Mouse (Mus musculus) MEL (cell line): ENCODE measurements around the gene Ccr2. TPM values are rescaled to one million over a fixed set of nuclear protein-coding genes. Genes with fewer than 3 reads are reported as not detected.

ENCODE experiments used
- DNase-seq: peaks from one replicate; pipeline ENCODE4 v3.0.0; 2011; ENCODE audit warnings: low read depth, low spot score
- H3K27ac ChIP-seq: 2 replicates; pipeline ENCODE4 v1.5.1; 2012; ENCODE audit warnings: low read depth, mild to moderate bottlenecking, control low read depth, low read length, moderate library complexity; ENCODE audit not compliant: control insufficient read depth
- H3K27me3 ChIP-seq, 2 experiments: fragments of 150-350 bp in 1 of 2; sonication (generic) in 1 of 2; 2 replicates each; pipeline ENCODE4 v1.6.1; 2012; ENCODE audit warnings: low read length in 2 of 2, mild to moderate bottlenecking in 2 of 2, improper control_type of control experiment in 1 of 2, moderate library complexity in 1 of 2; ENCODE audit not compliant: insufficient read depth in 2 of 2, control insufficient read depth in 1 of 2
- H3K36me3 ChIP-seq, 2 experiments: 2 replicates each; pipeline ENCODE4 v1.6.1; 2012 to 2014; ENCODE audit warnings: low read length in 2 of 2, improper control_type of control experiment in 1 of 2, inconsistent platforms in 1 of 2, mild to moderate bottlenecking in 1 of 2; ENCODE audit not compliant: insufficient read depth in 2 of 2, control insufficient read depth in 1 of 2
- H3K4me1 ChIP-seq, 2 experiments: fragments of 150-350 bp in 1 of 2; sonication (generic) in 1 of 2; 2 replicates each; pipeline ENCODE4 v1.6.1; 2012; ENCODE audit warnings: low read length in 2 of 2, improper control_type of control experiment in 1 of 2, mild to moderate bottlenecking in 1 of 2; ENCODE audit not compliant: insufficient read depth in 2 of 2, control insufficient read depth in 1 of 2
- H3K4me3 ChIP-seq, 2 experiments: fragments of 150-350 bp in 1 of 2; sonication (generic) in 1 of 2; 2 replicates each; pipeline ENCODE4 v1.5.1; 2012; ENCODE audit warnings: low read depth in 2 of 2, low read length in 2 of 2, mild to moderate bottlenecking in 2 of 2, moderate library complexity in 2 of 2, control low read depth in 1 of 2, improper control_type of control experiment in 1 of 2; ENCODE audit not compliant: control insufficient read depth in 1 of 2, insufficient read depth in 1 of 2
- H3K79me2 ChIP-seq: 2 replicates; pipeline ENCODE4 v1.6.1; 2012; ENCODE audit warnings: mild to moderate bottlenecking, low read length, moderate library complexity; ENCODE audit not compliant: control insufficient read depth, poor library complexity, insufficient read depth
- H3K9ac ChIP-seq: 2 replicates; pipeline ENCODE4 v1.6.1; 2012; ENCODE audit warnings: low read depth, mild to moderate bottlenecking, control low read depth, low read length, moderate library complexity; ENCODE audit not compliant: control insufficient read depth, poor library complexity, severe bottlenecking
- H3K9me3 ChIP-seq: fragments of 150-350 bp; sonication (generic); replicated peaks from 2 replicates; pipeline ENCODE4 v1.6.1; 2012; ENCODE audit warnings: mild to moderate bottlenecking, low read length, improper control_type of control experiment, moderate library complexity; ENCODE audit not compliant: insufficient read depth
- CTCF ChIP-seq, 3 experiments: IDR thresholded peaks in 2 of 3; conservative IDR thresholded peaks in 1 of 3; 2 replicates each; pipeline ENCODE4 v1.5.1; 2011 to 2012; ENCODE audit warnings: low read length in 3 of 3, low read depth in 2 of 3, mild to moderate bottlenecking in 2 of 3, improper control_type of control experiment in 1 of 3, inconsistent platforms in 1 of 3, mixed read lengths in 1 of 3, moderate library complexity in 1 of 3; ENCODE audit not compliant: control insufficient read depth in 1 of 3, insufficient read depth in 1 of 3, poor library complexity in 1 of 3, severe bottlenecking in 1 of 3
- EP300 ChIP-seq, 2 experiments: IDR thresholded peaks; 2 replicates each; pipeline ENCODE4 v1.6.1; 2011; ENCODE audit warnings: improper control_type of control experiment in 2 of 2, low read length in 2 of 2, low read depth in 1 of 2, mild to moderate bottlenecking in 1 of 2
- JUND ChIP-seq: IDR thresholded peaks from 2 replicates; pipeline ENCODE4 v1.6.1; 2011; ENCODE audit warnings: low read depth, mild to moderate bottlenecking, improper control_type of control experiment, low read length
- KAT2A ChIP-seq: conservative IDR thresholded peaks from 2 replicates; pipeline ENCODE4 v1.6.1; 2012; ENCODE audit warnings: low read depth, low read length, improper control_type of control experiment, inconsistent platforms
- MAFK ChIP-seq: IDR thresholded peaks from 2 replicates; pipeline ENCODE4 v1.6.1; 2011; ENCODE audit warnings: low read depth, mild to moderate bottlenecking, low read length, improper control_type of control experiment, borderline replicate concordance
- MAX ChIP-seq: IDR thresholded peaks from 2 replicates; pipeline ENCODE4 v1.6.1; 2011; ENCODE audit warnings: low read length, improper control_type of control experiment
- MXI1 ChIP-seq: IDR thresholded peaks from 2 replicates; pipeline ENCODE4 v1.6.1; 2011; ENCODE audit warnings: mild to moderate bottlenecking, low read depth, low read length, improper control_type of control experiment
- MYB ChIP-seq: IDR thresholded peaks from 2 replicates; pipeline ENCODE4 v1.6.1; 2011; ENCODE audit warnings: mild to moderate bottlenecking, low read depth, low read length, improper control_type of control experiment
- MYC ChIP-seq: IDR thresholded peaks from 2 replicates; pipeline ENCODE4 v1.6.1; 2011; ENCODE audit warnings: low read depth, mild to moderate bottlenecking, low read length, improper control_type of control experiment, moderate library complexity
- NELFE ChIP-seq: IDR thresholded peaks from 2 replicates; pipeline ENCODE4 v1.6.1; 2011; ENCODE audit warnings: low read depth, low read length, improper control_type of control experiment
- POLR2AphosphoS2 ChIP-seq: IDR thresholded peaks from 2 replicates; pipeline ENCODE4 v1.6.1; 2011; ENCODE audit warnings: low read length, improper control_type of control experiment
- SIN3A ChIP-seq: IDR thresholded peaks from 2 replicates; pipeline ENCODE4 v1.6.1; 2012; ENCODE audit warnings: low read length, improper control_type of control experiment, inconsistent platforms
- TCF12 ChIP-seq: IDR thresholded peaks from 2 replicates; pipeline ENCODE4 v1.6.1; 2014; ENCODE audit warnings: low read depth, mild to moderate bottlenecking, inconsistent platforms, low read length, improper control_type of control experiment, moderate library complexity
- USF2 ChIP-seq, 2 experiments: IDR thresholded peaks; 2 replicates each; pipeline ENCODE4 v1.6.1; 2011 to 2012; ENCODE audit warnings: improper control_type of control experiment in 2 of 2, low read length in 2 of 2, borderline replicate concordance in 1 of 2, inconsistent platforms in 1 of 2, low read depth in 1 of 2, mild to moderate bottlenecking in 1 of 2; ENCODE audit not compliant: insufficient read depth in 1 of 2
- ZC3H11A ChIP-seq: IDR thresholded peaks from 2 replicates; pipeline ENCODE4 v1.6.1; 2012; ENCODE audit warnings: low read depth, mild to moderate bottlenecking, inconsistent platforms, low read length, improper control_type of control experiment
- ZNF384 ChIP-seq: IDR thresholded peaks from 2 replicates; pipeline ENCODE4 v1.6.1; 2012; ENCODE audit warnings: low read depth, mild to moderate bottlenecking, inconsistent platforms, low read length, improper control_type of control experiment
- polyA plus RNA-seq, 2 experiments: library from polyadenylated mRNA; stranded (reverse) in 1 of 2; unstranded in 1 of 2; fragments of >175 nt in 1 of 2; fragments of >200 nt in 1 of 2; gene quantifications; 2 replicates each; pipeline versions ENCODE4 v1.2.1 to v1.2.4; 2012; ENCODE audit warnings: low replicate concordance in 2 of 2, low read depth in 1 of 2; ENCODE audit not compliant: insufficient read length in 2 of 2, insufficient read depth in 1 of 2, missing spikeins in 1 of 2
- total RNA-seq: library from RNA; depleted of rRNA; stranded (reverse); fragments of 300-350 nt; gene quantifications from 2 replicates; pipeline ENCODE4 v1.2.3, GENCODE M21; 2012

Gene Ccr2
- total and polyA plus RNA-seq, 3 experiments: 4.1 to 10.8 TPM; not detected in 1

- no peaks in the 10 kb centered on the region for H3K27me3 ChIP-seq
- DNase-seq: peak; percentile 3
- TF ChIP-seq ZC3H11A: no peak
- TF ChIP-seq POLR2AphosphoS2: no peak
- TF ChIP-seq KAT2A: no peak
- 0 out of 2 replicates have a peak, but pooled peaks have one; percentile 32 for TF ChIP-seq ZNF384
- TF ChIP-seq MYB: no peak
- no peak within 1 kb of the TSS for H3K9ac ChIP-seq
- H3K79me2 ChIP-seq: no peaks in the 10 kb centered on the region
- H3K27ac ChIP-seq: no peak within 1 kb of the TSS
- H3K4me1 ChIP-seq: 0 out of 4 replicates have a peak, but pooled peaks cover 0 to 2% of the 10 kb centered on the region in 2 experiments
- H3K4me3 ChIP-seq: no peak within 1 kb of the TSS
- H3K36me3 ChIP-seq: peaks cover 0 to 3% of the 10 kb centered on the region in 2 experiments; a peak in 1 of 4 replicates
- no peaks in the 10 kb centered on the region for H3K9me3 ChIP-seq
Measured at GRCm38 (mm10) chr9:124121387-124122184, 19.8 kb downstream of the Ccr2 start, which contains the start of gene Ccr5. Gene Ccr5, plus strand, starts transcription at chr9:124121543.

GRCm38 (mm10) chr9:124125576-124125975, 23.8 kb downstream of the Ccr2 start:
- Histone ChIP-seq H3K79me2 (no peaks in the 10 kb centered on the region), H3K4me1 (peaks cover 2 to 4% of the 10 kb centered on the region in 2 experiments; a peak in 2 of 4 replicates), H3K36me3 (peaks cover 0 to 6% of the 10 kb centered on the region in 2 experiments; a peak in 1 of 4 replicates), H3K27me3 (no peaks in the 10 kb centered on the region; a peak in 1 of 4 replicates), H3K9me3 (no peaks in the 10 kb centered on the region), H3K27ac (no peak overlapping the region), H3K9ac (no peak overlapping the region), H3K4me3 (no peak overlapping the region)
- TF ChIP-seq MXI1 (no peak), MYB (no peak), NELFE (no peak), SIN3A (no peak), ZNF384 (no peak), TCF12 (no peak), MYC (no peak), JUND (no peak), CTCF (IDR thresholded peaks at IDR 0.05 in 2 of 3, conservative IDR thresholded peaks at IDR 0.05 in 1 of 3; ENCODE audit: control insufficient read depth in 1 of 3, insufficient read depth in 1 of 3, low read depth in 2 of 3, low read length in 3 of 3, poor library complexity in 1 of 3, severe bottlenecking in 1 of 3) (no peak), MAX (no peak), MAFK (no peak), EP300 (IDR thresholded peaks at IDR 0.05; ENCODE audit: low read depth in 1 of 2, low read length in 2 of 2) (no peak), USF2 (IDR thresholded peaks at IDR 0.05; ENCODE audit: borderline replicate concordance in 1 of 2, insufficient read depth in 1 of 2, low read depth in 1 of 2, low read length in 2 of 2) (no peak)
- peak; percentile 3 for DNase-seq
